Mouse (Mus musculus): ENCODE data around the gene Rbfox1. TPM values are rescaled to one million over a fixed set of nuclear protein-coding genes. Genes with fewer than 3 reads are reported as not detected.
A peak's percentile ranks its signal among the peaks of the same experiment; 100 is the strongest.

The Rbfox1 gene
- polyA plus RNA-seq, 1 experiment from 2014 or later: 339 TPM

DNA sequence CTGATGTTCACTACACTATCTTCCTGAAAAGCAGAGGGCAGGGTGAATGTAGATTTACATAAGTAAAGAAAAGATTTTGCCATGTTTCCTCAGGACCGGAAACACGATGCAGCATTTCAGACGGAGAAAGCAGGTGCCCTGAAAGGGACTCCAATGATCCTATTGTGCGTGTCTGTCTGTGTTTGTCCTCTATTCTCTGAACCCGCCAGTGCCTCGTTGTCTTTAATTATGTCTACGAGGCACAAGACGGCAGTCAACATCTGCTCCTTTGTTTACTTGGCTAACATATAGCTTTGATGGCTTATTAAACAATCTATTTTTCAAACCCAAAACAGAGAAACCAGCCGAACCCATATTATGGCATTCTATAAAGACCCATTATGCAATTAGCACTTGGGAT is 1167.3 kb downstream of the Rbfox1 start:
- WGBS: 2% methylated on average over 9 of the region's 9 CpGs
- Histone ChIP-seq H3K36me3 (ENCODE audit: control insufficient read depth, insufficient read depth, low read length) (0 out of 2 replicates have a peak, but pooled peaks cover 3% of the 10 kb centered on the region), H3K4me3 (ENCODE audit: low read depth, low read length) (no peak overlapping the region), H3K4me2 (ENCODE audit: low read depth, low read length) (peak overlapping the region; percentile 30; the same call in 1 of the 2 replicates), H3K9ac (replicated peaks; ENCODE audit: low read depth, low read length) (no peak overlapping the region; the same call in 1 of the 2 replicates), H3K27ac (ENCODE audit: low read depth, low read length) (peak overlapping the region; percentile 78), H3K9me3 (ENCODE audit: control insufficient read depth, low read length) (no peaks in the 10 kb centered on the region), H3K4me1 (ENCODE audit: control insufficient read depth, insufficient read depth, low read length) (peaks cover 52% of the 10 kb centered on the region), H3K27me3 (ENCODE audit: control insufficient read depth, insufficient read depth, low read length) (no peaks in the 10 kb centered on the region)
- ATAC-seq (ENCODE audit: low read depth): peak; percentile 57; the same call in 1 of the 2 replicates

DNA sequence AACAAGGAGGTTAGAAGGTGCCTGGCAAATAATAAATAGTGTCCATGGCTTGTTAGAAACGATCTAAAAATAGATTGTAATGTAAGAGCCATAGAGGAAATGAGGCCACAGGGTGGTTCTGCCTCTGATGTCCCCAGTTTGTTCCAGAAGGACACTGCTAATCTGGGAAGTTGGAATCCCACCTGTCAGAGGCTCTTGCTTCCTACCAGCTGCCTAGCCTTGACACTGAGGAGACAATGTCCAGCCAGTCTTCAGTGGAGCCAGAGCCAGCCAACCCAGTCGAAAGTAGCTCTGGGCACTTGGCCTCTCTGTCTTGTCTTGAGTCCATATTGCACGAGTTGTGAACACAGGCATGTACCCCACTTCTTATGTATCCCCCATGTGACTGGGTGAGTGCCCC is 1172.6 kb downstream of the Rbfox1 start:
- no peak overlapping the region for H3K27ac ChIP-seq (ENCODE audit: low read depth, low read length)
- H3K4me1 ChIP-seq (ENCODE audit: control insufficient read depth, insufficient read depth, low read length): peaks cover 8% of the 10 kb centered on the region
- no peaks in the 10 kb centered on the region for H3K36me3 ChIP-seq (ENCODE audit: control insufficient read depth, insufficient read depth, low read length)
- no peaks in the 10 kb centered on the region for H3K27me3 ChIP-seq (ENCODE audit: control insufficient read depth, insufficient read depth, low read length)
- H3K4me2 ChIP-seq (ENCODE audit: low read depth, low read length): no peak overlapping the region
- H3K9me3 ChIP-seq (ENCODE audit: control insufficient read depth, low read length): no peaks in the 10 kb centered on the region
- no peak for ATAC-seq (ENCODE audit: low read depth)
- H3K9ac ChIP-seq (replicated peaks; ENCODE audit: low read depth, low read length): no peak overlapping the region
- 81% methylated on average over 3 of the region's 3 CpGs for WGBS
- H3K4me3 ChIP-seq (ENCODE audit: low read depth, low read length): no peak overlapping the region

DNA sequence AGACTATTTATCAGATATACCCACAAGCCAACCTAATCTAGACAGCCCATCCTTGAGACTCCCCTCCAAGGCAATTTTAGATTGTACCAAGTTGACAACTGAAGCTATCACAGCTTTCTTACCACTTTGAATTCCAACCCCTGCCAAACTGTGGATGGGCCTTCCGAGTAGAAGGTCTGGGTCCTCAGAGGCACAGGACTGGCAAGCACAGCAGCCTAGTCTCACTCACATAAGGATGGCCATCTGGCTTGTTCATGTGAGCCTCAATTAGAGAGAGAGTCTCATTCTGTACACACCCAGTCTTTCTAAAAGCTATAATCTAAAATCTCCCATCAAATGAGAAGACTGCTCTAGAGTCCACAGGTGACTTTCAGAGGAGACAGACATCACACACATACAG is 1173.4 kb downstream of the Rbfox1 start:
- Histone ChIP-seq H3K9me3 (ENCODE audit: control insufficient read depth, low read length) (no peaks in the 10 kb centered on the region), H3K4me1 (ENCODE audit: control insufficient read depth, insufficient read depth, low read length) (0 out of 2 replicates have a peak, but pooled peaks cover 3% of the 10 kb centered on the region), H3K4me2 (ENCODE audit: low read depth, low read length) (no peak overlapping the region), H3K36me3 (ENCODE audit: control insufficient read depth, insufficient read depth, low read length) (no peaks in the 10 kb centered on the region), H3K27ac (ENCODE audit: low read depth, low read length) (no peak overlapping the region), H3K27me3 (ENCODE audit: control insufficient read depth, insufficient read depth, low read length) (no peaks in the 10 kb centered on the region), H3K9ac (replicated peaks; ENCODE audit: low read depth, low read length) (no peak overlapping the region), H3K4me3 (ENCODE audit: low read depth, low read length) (no peak overlapping the region)
- no peak for ATAC-seq (ENCODE audit: low read depth)
- WGBS: 61% methylated on average over 1 of the region's 1 CpGs

DNA sequence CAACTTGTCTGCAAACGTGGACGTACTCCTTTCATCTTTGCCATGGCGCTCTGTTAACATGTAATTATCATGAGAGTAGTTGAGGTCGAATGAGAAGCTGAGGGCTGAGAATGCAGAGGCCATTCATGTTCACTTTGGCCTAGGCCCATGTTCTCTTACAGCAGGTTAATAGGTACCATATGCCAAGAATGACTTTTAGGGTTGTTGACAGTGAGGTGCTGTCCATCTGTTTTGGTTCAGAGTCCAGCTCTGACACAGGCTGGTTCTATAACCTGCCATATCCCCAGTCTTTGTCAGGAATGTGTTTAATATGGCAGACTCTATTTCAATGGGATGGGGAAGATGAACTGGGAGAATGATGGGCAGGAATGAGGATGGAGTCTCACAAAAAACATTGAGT is 1174.4 kb downstream of the Rbfox1 start:
- Histone ChIP-seq H3K27ac (ENCODE audit: low read depth, low read length) (no peak overlapping the region), H3K9ac (replicated peaks; ENCODE audit: low read depth, low read length) (no peak overlapping the region), H3K4me3 (ENCODE audit: low read depth, low read length) (no peak overlapping the region), H3K4me2 (ENCODE audit: low read depth, low read length) (no peak overlapping the region), H3K36me3 (ENCODE audit: control insufficient read depth, insufficient read depth, low read length) (no peaks in the 10 kb centered on the region), H3K27me3 (ENCODE audit: control insufficient read depth, insufficient read depth, low read length) (no peaks in the 10 kb centered on the region), H3K4me1 (ENCODE audit: control insufficient read depth, insufficient read depth, low read length) (0 out of 2 replicates have a peak, but pooled peaks cover 3% of the 10 kb centered on the region), H3K9me3 (ENCODE audit: control insufficient read depth, low read length) (no peaks in the 10 kb centered on the region)
- no peak for ATAC-seq (ENCODE audit: low read depth)
- WGBS: 83% methylated on average over 4 of the region's 4 CpGs

DNA sequence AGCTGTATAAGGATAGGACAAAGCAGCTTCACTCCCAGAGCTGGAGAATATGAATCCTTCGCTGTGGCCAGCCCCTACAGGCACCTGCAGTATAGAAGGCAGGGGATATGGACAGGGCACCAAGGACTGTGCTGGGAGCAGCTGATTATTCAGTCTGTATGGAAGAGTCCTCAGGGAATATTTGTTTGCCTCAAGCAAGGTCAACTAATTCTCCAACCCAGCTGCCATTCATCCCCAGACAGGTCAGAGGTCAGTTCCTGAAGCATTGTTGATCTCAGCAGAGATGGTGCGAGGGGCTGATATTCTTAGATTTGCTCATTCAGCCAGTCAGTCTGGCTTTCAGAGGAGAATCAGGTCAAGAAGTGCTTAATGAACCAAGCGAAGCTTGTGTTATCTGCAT is 1175.7 kb downstream of the Rbfox1 start:
- Histone ChIP-seq H3K4me3 (ENCODE audit: low read depth, low read length) (no peak overlapping the region), H3K9ac (replicated peaks; ENCODE audit: low read depth, low read length) (no peak overlapping the region), H3K4me1 (ENCODE audit: control insufficient read depth, insufficient read depth, low read length) (0 out of 2 replicates have a peak, but pooled peaks cover 3% of the 10 kb centered on the region), H3K4me2 (ENCODE audit: low read depth, low read length) (no peak overlapping the region), H3K36me3 (ENCODE audit: control insufficient read depth, insufficient read depth, low read length) (no peaks in the 10 kb centered on the region), H3K9me3 (ENCODE audit: control insufficient read depth, low read length) (no peaks in the 10 kb centered on the region), H3K27ac (ENCODE audit: low read depth, low read length) (no peak overlapping the region), H3K27me3 (ENCODE audit: control insufficient read depth, insufficient read depth, low read length) (no peaks in the 10 kb centered on the region)
- no peak for ATAC-seq (ENCODE audit: low read depth)
- 50% methylated on average over 3 of the region's 3 CpGs for WGBS

DNA sequence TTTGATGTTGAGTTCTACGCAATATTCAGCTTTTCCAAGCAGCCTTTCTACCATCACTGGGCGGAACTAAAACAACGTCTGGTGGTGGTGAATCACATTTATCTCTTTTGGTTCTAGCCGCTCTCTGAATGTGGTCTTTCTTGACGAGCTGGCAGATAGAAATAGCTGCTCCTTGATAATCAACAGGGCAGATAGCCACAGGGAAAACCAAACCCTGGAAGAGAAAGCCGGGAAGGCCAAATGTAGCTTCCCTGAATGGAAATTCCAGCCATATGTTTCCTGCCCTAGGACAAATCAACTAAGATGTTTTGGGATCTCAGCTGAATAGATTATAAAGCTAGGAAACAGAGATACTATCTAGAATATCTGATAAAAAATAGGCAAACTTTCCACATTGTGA is 1177.4 kb downstream of the Rbfox1 start:
- no peak overlapping the region for H3K27ac ChIP-seq (ENCODE audit: low read depth, low read length)
- H3K4me2 ChIP-seq (ENCODE audit: low read depth, low read length): no peak overlapping the region
- H3K9me3 ChIP-seq (ENCODE audit: control insufficient read depth, low read length): no peaks in the 10 kb centered on the region
- ATAC-seq (ENCODE audit: low read depth): no peak
- WGBS: 87% methylated on average over 6 of the region's 6 CpGs
- H3K9ac ChIP-seq (replicated peaks; ENCODE audit: low read depth, low read length): no peak overlapping the region
- H3K27me3 ChIP-seq (ENCODE audit: control insufficient read depth, insufficient read depth, low read length): no peaks in the 10 kb centered on the region
- no peak overlapping the region for H3K4me3 ChIP-seq (ENCODE audit: low read depth, low read length)
- H3K4me1 ChIP-seq (ENCODE audit: control insufficient read depth, insufficient read depth, low read length): 0 out of 2 replicates have a peak, but pooled peaks cover 3% of the 10 kb centered on the region
- H3K36me3 ChIP-seq (ENCODE audit: control insufficient read depth, insufficient read depth, low read length): no peaks in the 10 kb centered on the region

DNA sequence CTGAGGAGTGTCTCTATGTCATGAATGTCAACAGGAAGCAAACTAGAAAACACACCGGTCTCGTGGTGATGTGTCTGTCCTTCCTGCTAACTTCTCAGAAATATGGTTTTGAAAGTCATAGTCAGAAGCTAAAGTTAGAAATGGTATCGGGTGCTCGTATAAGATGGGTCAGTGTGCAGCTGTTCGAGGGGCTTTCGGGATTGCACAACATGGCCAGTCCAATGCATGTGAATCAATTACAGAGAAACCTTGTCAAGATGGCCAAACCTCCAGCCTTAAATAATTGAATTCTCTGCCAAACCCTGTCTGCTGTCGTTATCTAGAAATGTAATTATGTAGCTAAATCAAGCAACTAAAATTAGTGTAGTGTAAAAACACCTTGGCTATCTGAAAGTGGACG is 1182.0 kb downstream of the Rbfox1 start:
- H3K9ac ChIP-seq (replicated peaks; ENCODE audit: low read depth, low read length): no peak overlapping the region
- WGBS: 84% methylated on average over 8 of the region's 8 CpGs
- H3K4me2 ChIP-seq (ENCODE audit: low read depth, low read length): no peak overlapping the region
- no peaks in the 10 kb centered on the region for H3K9me3 ChIP-seq (ENCODE audit: control insufficient read depth, low read length)
- H3K4me3 ChIP-seq (ENCODE audit: low read depth, low read length): no peak overlapping the region
- H3K4me1 ChIP-seq (ENCODE audit: control insufficient read depth, insufficient read depth, low read length): 0 out of 2 replicates have a peak, but pooled peaks cover 4% of the 10 kb centered on the region
- no peaks in the 10 kb centered on the region for H3K36me3 ChIP-seq (ENCODE audit: control insufficient read depth, insufficient read depth, low read length)
- ATAC-seq (ENCODE audit: low read depth): no peak
- H3K27ac ChIP-seq (ENCODE audit: low read depth, low read length): no peak overlapping the region
- no peaks in the 10 kb centered on the region for H3K27me3 ChIP-seq (ENCODE audit: control insufficient read depth, insufficient read depth, low read length)

DNA sequence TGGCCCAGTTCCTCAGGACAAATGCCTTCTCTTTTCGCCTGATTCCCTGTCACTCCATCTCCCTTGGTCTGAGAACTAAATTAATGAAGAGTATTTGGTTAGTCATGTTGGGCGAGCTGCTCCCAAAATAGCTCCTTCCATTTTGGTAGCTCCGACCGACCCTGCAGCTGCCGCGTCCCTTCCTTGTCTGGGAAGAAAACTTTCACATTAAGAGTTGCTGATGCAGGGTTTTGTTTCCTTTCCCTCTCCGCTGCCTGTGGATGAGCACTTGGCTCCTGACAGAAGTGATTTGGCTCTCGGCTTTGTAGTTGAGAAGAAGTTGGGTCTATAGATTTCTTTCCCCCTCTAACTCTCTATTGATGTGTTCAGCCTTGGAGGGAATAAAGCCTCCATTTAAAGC is 1184.4 kb downstream of the Rbfox1 start:
- Histone ChIP-seq H3K27me3 (ENCODE audit: control insufficient read depth, insufficient read depth, low read length) (no peaks in the 10 kb centered on the region), H3K36me3 (ENCODE audit: control insufficient read depth, insufficient read depth, low read length) (no peaks in the 10 kb centered on the region), H3K4me1 (ENCODE audit: control insufficient read depth, insufficient read depth, low read length) (0 out of 2 replicates have a peak, but pooled peaks cover 4% of the 10 kb centered on the region), H3K4me2 (ENCODE audit: low read depth, low read length) (no peak overlapping the region), H3K4me3 (ENCODE audit: low read depth, low read length) (no peak overlapping the region), H3K9me3 (ENCODE audit: control insufficient read depth, low read length) (no peaks in the 10 kb centered on the region), H3K27ac (ENCODE audit: low read depth, low read length) (no peak overlapping the region), H3K9ac (replicated peaks; ENCODE audit: low read depth, low read length) (no peak overlapping the region)
- 50% methylated on average over 8 of the region's 8 CpGs for WGBS
- ATAC-seq (ENCODE audit: low read depth): no peak

DNA sequence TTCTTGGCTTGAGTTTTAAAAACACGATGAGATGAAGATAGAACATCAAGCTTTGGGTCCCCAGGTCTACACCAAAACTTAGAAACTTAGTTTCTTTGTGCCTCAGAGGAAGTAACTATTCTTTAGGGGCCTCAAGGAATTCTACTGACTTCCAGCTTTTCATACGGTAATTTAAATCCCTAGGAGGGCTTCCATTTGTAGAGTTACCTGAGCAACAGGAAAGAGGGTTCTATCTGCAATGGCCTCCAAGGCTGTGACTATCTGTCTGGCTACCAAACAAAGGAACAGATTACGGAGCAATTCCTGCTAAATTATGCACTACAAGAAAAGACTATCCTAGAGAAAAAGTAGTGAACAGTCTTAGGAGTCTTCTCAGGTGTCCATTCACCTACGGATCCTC is 1189.6 kb downstream of the Rbfox1 start:
- Histone ChIP-seq H3K4me3 (ENCODE audit: low read depth, low read length) (no peak overlapping the region), H3K9me3 (ENCODE audit: control insufficient read depth, low read length) (no peaks in the 10 kb centered on the region)
- WGBS: 83% methylated on average over 4 of the region's 4 CpGs

More for the DNA sequence above, 1189.6 kb downstream of the Rbfox1 start:
- ATAC-seq (ENCODE audit: low read depth): no peak
- Histone ChIP-seq H3K27ac (ENCODE audit: low read depth, low read length) (no peak overlapping the region), H3K9ac (replicated peaks; ENCODE audit: low read depth, low read length) (no peak overlapping the region), H3K27me3 (ENCODE audit: control insufficient read depth, insufficient read depth, low read length) (no peaks in the 10 kb centered on the region), H3K36me3 (ENCODE audit: control insufficient read depth, insufficient read depth, low read length) (no peaks in the 10 kb centered on the region), H3K4me1 (ENCODE audit: control insufficient read depth, insufficient read depth, low read length) (0 out of 2 replicates have a peak, but pooled peaks cover 4% of the 10 kb centered on the region), H3K4me2 (ENCODE audit: low read depth, low read length) (no peak overlapping the region)

All from neural tube, embryonic 14.5 days (tissue).